Mouse (Mus musculus) stomach, postnatal 0 days (tissue): ENCODE measurements at regions not wholly inside any gene's neighbourhood (a gene's known extent, or its start where the extent isn't known, plus 50 kb on each side); places are given as distances from the start of the nearest gene placed in this dataset.

Source experiments
- CTCF ChIP-seq: IDR thresholded peaks from 2 replicates; pipeline ENCODE4 v1.5.1; 2016; ENCODE audit warnings: antibody characterized with exemption, low read depth, mild to moderate bottlenecking, moderate library complexity
- EP300 ChIP-seq: optimal IDR thresholded peaks from 2 replicates; pipeline ENCODE3; 2016; ENCODE audit warnings: antibody characterized with exemption

DNA sequence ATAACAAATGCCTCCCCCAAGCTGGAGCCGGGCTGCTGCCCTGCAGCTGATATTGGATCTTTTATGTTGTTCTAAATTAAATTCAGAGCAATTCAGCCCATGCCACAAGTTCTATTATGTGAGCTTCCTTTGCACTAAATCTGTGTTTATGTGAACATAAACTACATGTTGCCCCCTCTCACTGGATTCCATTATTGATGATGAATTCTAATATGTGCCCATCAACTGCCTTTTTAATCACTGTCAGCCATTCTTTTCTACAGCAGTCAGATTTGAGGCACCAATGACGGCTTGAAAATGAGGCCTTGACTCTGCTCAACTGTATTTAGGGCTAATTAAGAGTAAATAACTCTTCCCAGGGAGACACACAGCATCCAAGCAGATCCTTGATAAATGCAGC lies 172.1 kb upstream of the Serpine2 start:
- TF ChIP-seq CTCF = no peak
- no peak for TF ChIP-seq EP300
